ENCODE assay signal across 8 mouse cellular contexts in genomic region chr2:155381060-155381437, GRCm38 (mm10). TPM values are rescaled to one million over a fixed set of nuclear protein-coding genes. Genes with fewer than 3 reads are reported as not detected.
DNase-seq lines count a peak whose midpoint lies in the region; ATAC-seq and TF ChIP-seq lines count a peak whose summit lies in the region.

No protein-coding gene starts in this region.

- peak overlapping the region; percentile 94 for H3K4me3 ChIP-seq in E14TG2a.4 (replicated peaks; ENCODE audit: low read length)
- H3K4me3 ChIP-seq in forebrain, embryonic 16.5 days (replicated peaks; ENCODE audit: low read length) = peak overlapping the region; percentile 92
- peak overlapping the region; percentile 78 for H3K4me3 ChIP-seq in liver, embryonic 12.5 days
- peak overlapping the region; percentile 96 for H3K4me3 ChIP-seq in stomach, embryonic 15.5 days (replicated peaks)

- peak overlapping the region; percentile 99 for H3K27ac ChIP-seq in forebrain, embryonic 16.5 days (ENCODE audit: low read length)
- no peak overlapping the region; the same call in 1 of the 2 replicates for H3K27ac ChIP-seq in liver, embryonic 12.5 days
- peak overlapping the region; percentile 98 for H3K27ac ChIP-seq in stomach, embryonic 15.5 days

- peak overlapping the region; percentile 66 for H3K4me2 ChIP-seq in forebrain, embryonic 16.5 days (ENCODE audit: low read length)
- H3K4me2 ChIP-seq in liver, embryonic 12.5 days = peak overlapping the region; percentile 91
- peak overlapping the region; percentile 86 for H3K4me2 ChIP-seq in stomach, embryonic 15.5 days

- no peaks in the 10 kb centered on the region for H3K9me3 ChIP-seq in E14TG2a.4 (ENCODE audit: low read length)
- H3K9me3 ChIP-seq in forebrain, embryonic 16.5 days (ENCODE audit: control insufficient read depth, low read length) = no peaks in the 10 kb centered on the region
- H3K9me3 ChIP-seq in liver, embryonic 12.5 days (replicated peaks) = no peaks in the 10 kb centered on the region
- no peaks in the 10 kb centered on the region for H3K9me3 ChIP-seq in stomach, embryonic 15.5 days

- TF ChIP-seq CTCF in E14TG2a.4 (conservative IDR thresholded peaks at IDR 0.05; ENCODE audit: low read length) = no peak

- DNase-seq in cerebellum, postnatal 10 days = peak; percentile 48 to 64
- DNase-seq in cerebellum, adult 11-12 months = no peak
- no peak for DNase-seq in adrenal gland, postnatal 25 days

- H3K27me3 ChIP-seq in E14TG2a.4 (ENCODE audit: insufficient read depth, low read length) = peaks cover 43% of the 10 kb centered on the region
- H3K27me3 ChIP-seq in forebrain, embryonic 16.5 days (replicated peaks; ENCODE audit: control insufficient read depth, insufficient read depth, low read length) = no peaks in the 10 kb centered on the region
- peaks cover 42% of the 10 kb centered on the region for H3K27me3 ChIP-seq in liver, embryonic 12.5 days (replicated peaks)
- no peaks in the 10 kb centered on the region for H3K27me3 ChIP-seq in stomach, embryonic 15.5 days (replicated peaks)

- peaks cover 31% of the 10 kb centered on the region for H3K4me1 ChIP-seq in E14TG2a.4 (replicated peaks; ENCODE audit: low read depth, low read length)
- peaks cover 39% of the 10 kb centered on the region for H3K4me1 ChIP-seq in forebrain, embryonic 16.5 days (replicated peaks; ENCODE audit: control insufficient read depth, insufficient read depth, low read length)
- H3K4me1 ChIP-seq in liver, embryonic 12.5 days = peaks cover 20% of the 10 kb centered on the region
- peaks cover 11% of the 10 kb centered on the region; the same call in 1 of the 2 replicates for H3K4me1 ChIP-seq in stomach, embryonic 15.5 days

- ATAC-seq in forebrain, embryonic 16.5 days = no peak
- ATAC-seq in liver, embryonic 12.5 days = no peak
- no peak for ATAC-seq in stomach, embryonic 15.5 days (ENCODE audit: insufficient read depth, low FRiP score, low read depth)
- no peak for ATAC-seq in monocyte, adult 5-6 weeks (replicated peaks; ENCODE audit: insufficient number of reproducible peaks, low FRiP score, low TSS enrichment, poor library complexity, severe bottlenecking)

- 2% methylated on average over 11 of the region's 11 CpGs for whole genome bisulfite sequencing in forebrain, embryonic 16.5 days
- 6% methylated on average over 11 of the region's 11 CpGs for WGBS in liver, embryonic 12.5 days (ENCODE audit: insufficient replicate concordance)
- WGBS in stomach, embryonic 15.5 days = 1% methylated on average over 11 of the region's 11 CpGs

- no peaks in the 10 kb centered on the region for H3K36me3 ChIP-seq in E14TG2a.4 (ENCODE audit: insufficient read depth, low read length)
- H3K36me3 ChIP-seq in forebrain, embryonic 16.5 days (ENCODE audit: control insufficient read depth, insufficient read depth) = no peaks in the 10 kb centered on the region
- H3K36me3 ChIP-seq in liver, embryonic 12.5 days = no peaks in the 10 kb centered on the region
- no peaks in the 10 kb centered on the region for H3K36me3 ChIP-seq in stomach, embryonic 15.5 days

- peak overlapping the region; percentile 99 for H3K9ac ChIP-seq in forebrain, embryonic 16.5 days (replicated peaks; ENCODE audit: low read depth, low read length)
- H3K9ac ChIP-seq in liver, embryonic 12.5 days = peak overlapping the region; percentile 76
- H3K9ac ChIP-seq in stomach, embryonic 15.5 days = peak overlapping the region; percentile 77

RNA-seq across cellular contexts. Expression of gene Trp53inp2, which starts 0.2 kb away (rescaled TPM):
- polyA plus RNA-seq in forebrain, embryonic 16.5 days (2015; fragmentation: Nextera tagmentation; extraction: Ambion mirVana) = 82.1 and 83.2 TPM in 2 replicates
- polyA plus RNA-seq in liver, embryonic 12.5 days (2016; fragmentation: Nextera tagmentation; extraction: Ambion mirVana) = 2.5 and 3.6 TPM in 2 replicates
- polyA plus RNA-seq in stomach, embryonic 15.5 days (2015; fragmentation: Nextera tagmentation; extraction: Ambion mirVana) = 19.9 and 24.4 TPM in 2 replicates
- total RNA-seq in adrenal gland, postnatal 25 days (2021) = 322 and 410 TPM in 2 replicates
- 17.6 to 83.5 TPM (median 20.0 TPM) in 3 replicates for total RNA-seq in monocyte, adult 5-6 weeks (2017)

RNA-seq across cellular contexts. Expression of gene Pigu, which starts 23.8 kb away (rescaled TPM):
- 53.4 and 60.4 TPM in 2 replicates for polyA plus RNA-seq in forebrain, embryonic 16.5 days (2015; fragmentation: Nextera tagmentation; extraction: Ambion mirVana)
- polyA plus RNA-seq in liver, embryonic 12.5 days (2016; fragmentation: Nextera tagmentation; extraction: Ambion mirVana) = 29.0 and 29.5 TPM in 2 replicates
- polyA plus RNA-seq in stomach, embryonic 15.5 days (2015; fragmentation: Nextera tagmentation; extraction: Ambion mirVana) = 54.6 and 56.6 TPM in 2 replicates
- total RNA-seq in adrenal gland, postnatal 25 days (2021) = 40.9 and 46.2 TPM in 2 replicates
- total RNA-seq in monocyte, adult 5-6 weeks (2017) = 11.6 to 23.2 TPM (median 12.3 TPM) in 3 replicates

Comparison
In these comparisons a context has a peak if more than half of its experiments do, and no peak if none do; other contexts are left out.
1. DNase-seq: peak in cerebellum, postnatal 10 days (2 of 2); none in cerebellum, adult 11-12 months (single experiment) and adrenal gland, postnatal 25 days (single experiment).
2. Peak in every context shown above with its lines, with median percentiles within 50 percentile points of each other: H3K4me3 ChIP-seq, H3K4me2 ChIP-seq and H3K9ac ChIP-seq.